Mouse (Mus musculus) forebrain, embryonic 11.5 days (tissue): ENCODE measurements around the gene Gm42906. TPM values are rescaled to one million over a fixed set of nuclear protein-coding genes. Genes with fewer than 3 reads are reported as not detected.

ENCODE experiments used
- ATAC-seq: fragments of 200-750 bp; cut with Nextera tagmentation; replicated peaks from 2 replicates; pipeline ENCODE4 v1.8.0; 2017; ENCODE audit warnings: moderate TSS enrichment; ENCODE audit not compliant: low FRiP score
- DNase-seq: peaks from one replicate; pipeline ENCODE4 v3.0.0-alpha.2; 2017; ENCODE audit warnings: low spot score
- H3K27ac ChIP-seq: fragments of 300-500 bp; sonication (generic); 2 replicates; pipeline ENCODE4 v1.5.1; 2014; ENCODE audit warnings: low read depth, low read length
- H3K27me3 ChIP-seq: fragments of 300-500 bp; sonication (generic); 2 replicates; pipeline ENCODE4 v1.6.1; 2014; ENCODE audit warnings: mild to moderate bottlenecking, low read length, mixed read lengths; ENCODE audit not compliant: control insufficient read depth, insufficient read depth
- H3K36me3 ChIP-seq: fragments of 300-500 bp; sonication (generic); 2 replicates; pipeline ENCODE4 v1.6.1; 2014; ENCODE audit warnings: mild to moderate bottlenecking, low read length, moderate library complexity, mixed read lengths; ENCODE audit not compliant: control insufficient read depth, insufficient read depth
- H3K4me1 ChIP-seq: fragments of 300-500 bp; sonication (generic); replicated peaks from 2 replicates; pipeline ENCODE4 v1.6.1; 2014; ENCODE audit warnings: low read length, mixed read lengths; ENCODE audit not compliant: control insufficient read depth, insufficient read depth
- H3K4me2 ChIP-seq: fragments of 300-500 bp; sonication (generic); 2 replicates; pipeline ENCODE4 v1.6.1; 2014; ENCODE audit warnings: low read depth, mild to moderate bottlenecking, low read length, moderate library complexity, mixed read lengths; ENCODE audit not compliant: severe bottlenecking
- H3K4me3 ChIP-seq: fragments of 300-500 bp; sonication (generic); 2 replicates; pipeline ENCODE4 v1.5.1; 2014; ENCODE audit warnings: low read depth, low read length
- H3K9ac ChIP-seq: fragments of 300-500 bp; sonication (generic); 2 replicates; pipeline ENCODE4 v1.6.1; 2014; ENCODE audit warnings: low read length
- H3K9me3 ChIP-seq: fragments of 300-500 bp; sonication (generic); 2 replicates; pipeline ENCODE4 v1.6.1; 2016; ENCODE audit warnings: low read length, mixed read lengths; ENCODE audit not compliant: control insufficient read depth
- WGBS: fragments of 180-500 bp; shearing (Covaris S2); extraction: QIAGEN DNeasy Blood & Tissue Kit; methylation state at CpG from one replicate; pipeline ENCODE4 v1.1.7; 2014; 5-methylcytosine and 5-hydroxymethylcytosine counted together
- polyA plus RNA-seq: library from polyadenylated mRNA; unstranded; fragments of >200 nt; fragmentation: Nextera tagmentation; extraction: Ambion mirVana; gene quantifications from 2 replicates; pipeline ENCODE4 v1.2.1, GENCODE M21; 2014

Gene Gm42906
- polyA plus RNA-seq, 1 experiment from 2014 or later, result not detected

GRCm38 (mm10) chr5:151246287-151246686, 181.7 kb downstream of the Gm42906 start:
- H3K36me3 ChIP-seq, result no peaks in the 10 kb centered on the region
- 94% methylated on average over 2 of the region's 2 CpGs for WGBS
- no peak for ATAC-seq
- H3K9me3 ChIP-seq, result no peaks in the 10 kb centered on the region
- H3K4me3 ChIP-seq, result no peak overlapping the region
- H3K4me1 ChIP-seq, result no peaks in the 10 kb centered on the region
- no peaks in the 10 kb centered on the region for H3K27me3 ChIP-seq
- no peak overlapping the region for H3K27ac ChIP-seq
- no peak overlapping the region for H3K9ac ChIP-seq
- DNase-seq, result no peak
- no peak overlapping the region for H3K4me2 ChIP-seq

DNA sequence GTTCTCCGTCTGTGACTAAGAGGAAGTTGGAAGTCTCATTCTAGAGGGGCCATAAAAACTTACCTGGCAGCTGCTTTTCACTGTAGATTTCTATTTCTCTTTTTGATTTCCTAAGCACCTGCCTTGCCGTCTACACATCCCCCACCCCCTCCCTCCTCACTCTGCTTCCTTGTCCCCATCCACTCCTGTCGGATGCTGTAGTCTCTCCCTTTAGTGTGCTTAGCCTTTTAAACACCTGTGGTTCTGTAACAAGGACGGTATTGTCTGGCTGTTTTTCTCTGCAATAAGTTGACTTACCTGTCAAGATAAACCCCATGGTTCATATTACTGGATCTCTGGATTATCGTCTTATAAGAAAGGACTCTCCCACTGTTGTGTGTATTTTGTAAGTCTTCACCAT, 182.4 kb downstream of the Gm42906 start:
- no peak for DNase-seq
- no peak overlapping the region for H3K9ac ChIP-seq
- WGBS, result 94% methylated on average over 5 of the region's 5 CpGs
- no peak overlapping the region for H3K4me3 ChIP-seq
- H3K27ac ChIP-seq, result no peak overlapping the region
- no peaks in the 10 kb centered on the region for H3K9me3 ChIP-seq
- no peaks in the 10 kb centered on the region for H3K36me3 ChIP-seq
- no peaks in the 10 kb centered on the region for H3K4me1 ChIP-seq
- no peak overlapping the region for H3K4me2 ChIP-seq
- no peak for ATAC-seq
- no peaks in the 10 kb centered on the region for H3K27me3 ChIP-seq

DNA sequence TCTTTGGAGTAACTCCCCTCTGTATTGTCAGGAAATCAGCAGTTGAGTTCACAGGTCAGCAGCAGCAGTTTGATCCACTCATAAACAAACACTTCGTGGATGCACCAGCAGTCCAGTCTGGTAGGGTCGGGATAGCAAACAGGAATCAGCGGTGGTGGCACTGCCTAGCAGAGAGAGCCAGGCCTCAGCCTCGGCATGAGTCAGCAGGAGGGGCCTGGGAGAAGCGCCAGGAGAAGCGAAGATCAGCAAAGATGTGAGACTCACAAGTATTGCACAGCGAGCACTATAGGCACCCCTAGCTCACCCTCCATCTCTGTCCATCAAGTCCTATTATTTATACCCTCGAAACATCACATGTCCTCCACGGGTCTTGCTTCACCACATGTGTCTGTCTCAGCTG, 189.2 kb downstream of the Gm42906 start:
- ATAC-seq (no peak), DNase-seq (no peak)
- WGBS, result 91% methylated on average over 9 of the region's 9 CpGs
- Histone ChIP-seq H3K9me3 (no peaks in the 10 kb centered on the region), H3K27me3 (peaks cover 4% of the 10 kb centered on the region; the same call in 1 of the 2 replicates), H3K4me3 (no peak overlapping the region), H3K4me2 (no peak overlapping the region), H3K27ac (no peak overlapping the region), H3K9ac (no peak overlapping the region), H3K4me1 (no peaks in the 10 kb centered on the region), H3K36me3 (no peaks in the 10 kb centered on the region)

GRCm38 (mm10) chr5:151236411-151236810, 191.6 kb downstream of the Gm42906 start:
- DNase-seq (no peak), ATAC-seq (no peak)
- no peaks in the 10 kb centered on the region for H3K9me3 ChIP-seq
- WGBS, result 77% methylated on average over 5 of the region's 5 CpGs
- no peak overlapping the region for H3K9ac ChIP-seq
- 0 out of 2 replicates have a peak, but pooled peaks cover 4% of the 10 kb centered on the region for H3K4me1 ChIP-seq
- peaks cover 11% of the 10 kb centered on the region for H3K27me3 ChIP-seq
- H3K4me2 ChIP-seq, result no peak overlapping the region
- no peaks in the 10 kb centered on the region for H3K36me3 ChIP-seq
- H3K4me3 ChIP-seq, result no peak overlapping the region
- H3K27ac ChIP-seq, result no peak overlapping the region

DNA sequence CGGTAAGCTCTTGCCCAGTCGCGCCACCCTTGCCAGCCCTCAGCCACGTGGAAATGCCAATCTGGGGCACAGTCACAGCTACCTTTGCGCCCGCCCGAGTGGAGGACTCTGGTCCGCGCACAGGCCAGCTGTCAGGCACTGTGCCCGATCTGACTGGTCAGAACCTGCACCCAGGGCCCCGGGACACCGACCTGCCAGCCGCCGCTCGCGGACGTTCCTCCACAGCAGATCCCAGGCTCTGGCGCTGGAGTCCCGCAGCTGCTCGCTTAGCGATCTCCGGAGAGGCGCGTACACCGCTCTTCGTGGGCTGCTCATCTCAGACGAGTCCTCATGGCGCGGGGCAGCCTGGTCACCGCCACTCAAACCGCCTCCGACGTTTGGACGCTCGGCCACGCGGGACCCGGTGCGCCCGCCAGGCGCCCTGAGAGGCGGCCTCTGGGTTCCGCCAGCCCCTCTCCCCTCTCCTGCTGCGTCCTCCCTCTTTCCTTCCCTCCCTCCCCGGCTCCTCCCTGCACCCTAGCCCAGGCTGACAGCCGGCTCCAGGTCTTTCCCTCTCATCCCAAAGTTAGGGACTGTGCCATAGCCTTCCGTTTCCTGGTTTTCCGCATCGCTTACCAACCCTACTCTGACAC, 194.4 kb downstream of the Gm42906 start, which contains the start of gene Stard13:
TSS of gene Stard13 (minus strand) at position 437 of the 632 bp plus-strand sequence.
- DNase-seq (peak; percentile 67), ATAC-seq (peak; percentile 79)
- H3K4me2 ChIP-seq, result peak within 1 kb of the TSS; percentile 90
- no peaks in the 10 kb centered on the region for H3K36me3 ChIP-seq
- peak within 1 kb of the TSS; percentile 64 for H3K9ac ChIP-seq
- H3K4me3 ChIP-seq, result peak within 1 kb of the TSS; percentile 46
- no peaks in the 10 kb centered on the region for H3K9me3 ChIP-seq
- H3K27ac ChIP-seq, result no peak within 1 kb of the TSS
- 0 out of 2 replicates have a peak, but pooled peaks cover 4% of the 10 kb centered on the region for H3K4me1 ChIP-seq
- H3K27me3 ChIP-seq, result peaks cover 11% of the 10 kb centered on the region
- WGBS, result 1% methylated on average over 49 of the region's 49 CpGs

DNA sequence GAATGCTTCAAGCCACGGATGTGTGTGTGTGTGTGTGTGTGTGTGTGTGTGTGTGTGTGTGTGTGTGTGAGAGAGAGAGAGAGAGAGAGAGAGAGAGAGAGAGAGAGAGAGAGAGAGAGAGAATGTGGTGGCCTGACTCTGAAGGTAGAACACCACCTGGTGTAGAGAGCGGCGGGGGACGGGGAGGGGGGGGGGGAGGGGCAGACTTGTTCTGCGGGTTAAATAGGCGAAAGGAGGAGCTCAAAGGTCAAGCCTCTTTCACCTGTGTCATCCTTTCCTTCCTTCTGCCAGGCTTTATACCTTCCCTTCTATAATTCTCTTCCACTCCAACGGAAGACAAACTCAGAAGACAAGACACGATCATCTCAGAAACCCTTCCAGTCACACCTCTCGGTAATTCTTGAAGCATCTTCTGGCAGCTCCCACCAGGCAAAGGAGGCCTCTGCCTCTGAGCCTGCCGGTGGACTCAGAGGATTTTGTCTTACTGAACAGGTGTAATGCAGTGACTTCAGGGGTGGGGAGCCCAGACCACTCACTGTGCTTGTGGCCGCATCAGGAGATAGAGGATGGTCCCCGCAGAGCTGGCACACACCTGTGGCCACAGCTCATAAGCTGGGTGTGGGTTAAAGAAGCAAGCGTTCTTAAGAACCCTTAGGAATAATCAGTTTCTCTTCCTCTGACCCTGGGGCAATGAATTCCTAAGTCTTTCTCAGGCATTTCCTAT, 195.2 kb downstream of the Gm42906 start:
- Histone ChIP-seq H3K9ac (no peak overlapping the region; the same call in 1 of the 2 replicates), H3K4me2 (peak overlapping the region; percentile 90; the same call in 1 of the 2 replicates), H3K27ac (no peak overlapping the region), H3K36me3 (no peaks in the 10 kb centered on the region), H3K9me3 (no peaks in the 10 kb centered on the region), H3K4me3 (peak overlapping the region; percentile 46), H3K4me1 (0 out of 2 replicates have a peak, but pooled peaks cover 4% of the 10 kb centered on the region), H3K27me3 (peaks cover 11% of the 10 kb centered on the region)
- DNase-seq (no peak), ATAC-seq (0 out of 2 replicates have a peak, but pooled peaks have one; percentile 11)
- 19% methylated on average over 12 of the region's 13 CpGs for WGBS

DNA sequence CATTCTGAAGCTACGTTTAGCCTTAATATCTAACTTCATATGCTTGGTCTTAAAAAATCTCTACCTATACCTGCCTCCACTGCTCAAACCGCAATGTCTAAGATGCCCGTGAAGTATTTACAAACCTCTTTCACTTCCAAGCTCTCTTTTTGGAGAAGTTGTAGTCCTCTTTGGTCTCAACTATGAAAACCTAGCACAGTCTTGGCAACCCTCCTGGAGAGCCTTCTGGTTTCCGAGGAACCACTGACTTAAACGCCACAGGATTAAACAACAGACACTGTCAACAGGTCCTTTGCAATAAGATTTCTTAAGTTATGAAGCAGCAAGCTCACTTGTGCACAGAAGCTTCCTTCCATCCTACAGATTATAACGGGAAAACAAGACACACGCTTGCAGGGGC, 196.1 kb downstream of the Gm42906 start:
- H3K4me2 ChIP-seq, result no peak overlapping the region
- 0 out of 2 replicates have a peak, but pooled peaks cover 4% of the 10 kb centered on the region for H3K4me1 ChIP-seq
- H3K4me3 ChIP-seq, result no peak overlapping the region
- DNase-seq (no peak), ATAC-seq (no peak)
- peaks cover 11% of the 10 kb centered on the region for H3K27me3 ChIP-seq
- no peaks in the 10 kb centered on the region for H3K9me3 ChIP-seq
- H3K9ac ChIP-seq, result no peak overlapping the region
- no peaks in the 10 kb centered on the region for H3K36me3 ChIP-seq
- WGBS, result 92% methylated on average over 7 of the region's 7 CpGs
- no peak overlapping the region for H3K27ac ChIP-seq

GRCm38 (mm10) chr5:151231411-151231810, 196.6 kb downstream of the Gm42906 start:
- DNase-seq (no peak), ATAC-seq (no peak)
- no peak overlapping the region for H3K9ac ChIP-seq
- H3K36me3 ChIP-seq, result no peaks in the 10 kb centered on the region
- no peaks in the 10 kb centered on the region for H3K9me3 ChIP-seq
- WGBS, result 89% methylated on average over 4 of the region's 4 CpGs
- no peak overlapping the region for H3K4me3 ChIP-seq
- H3K27ac ChIP-seq, result no peak overlapping the region
- H3K4me2 ChIP-seq, result no peak overlapping the region
- H3K4me1 ChIP-seq, result 0 out of 2 replicates have a peak, but pooled peaks cover 4% of the 10 kb centered on the region
- peaks cover 11% of the 10 kb centered on the region for H3K27me3 ChIP-seq
